Mouse (Mus musculus): ENCODE results near the gene Gm20696.

DNA sequence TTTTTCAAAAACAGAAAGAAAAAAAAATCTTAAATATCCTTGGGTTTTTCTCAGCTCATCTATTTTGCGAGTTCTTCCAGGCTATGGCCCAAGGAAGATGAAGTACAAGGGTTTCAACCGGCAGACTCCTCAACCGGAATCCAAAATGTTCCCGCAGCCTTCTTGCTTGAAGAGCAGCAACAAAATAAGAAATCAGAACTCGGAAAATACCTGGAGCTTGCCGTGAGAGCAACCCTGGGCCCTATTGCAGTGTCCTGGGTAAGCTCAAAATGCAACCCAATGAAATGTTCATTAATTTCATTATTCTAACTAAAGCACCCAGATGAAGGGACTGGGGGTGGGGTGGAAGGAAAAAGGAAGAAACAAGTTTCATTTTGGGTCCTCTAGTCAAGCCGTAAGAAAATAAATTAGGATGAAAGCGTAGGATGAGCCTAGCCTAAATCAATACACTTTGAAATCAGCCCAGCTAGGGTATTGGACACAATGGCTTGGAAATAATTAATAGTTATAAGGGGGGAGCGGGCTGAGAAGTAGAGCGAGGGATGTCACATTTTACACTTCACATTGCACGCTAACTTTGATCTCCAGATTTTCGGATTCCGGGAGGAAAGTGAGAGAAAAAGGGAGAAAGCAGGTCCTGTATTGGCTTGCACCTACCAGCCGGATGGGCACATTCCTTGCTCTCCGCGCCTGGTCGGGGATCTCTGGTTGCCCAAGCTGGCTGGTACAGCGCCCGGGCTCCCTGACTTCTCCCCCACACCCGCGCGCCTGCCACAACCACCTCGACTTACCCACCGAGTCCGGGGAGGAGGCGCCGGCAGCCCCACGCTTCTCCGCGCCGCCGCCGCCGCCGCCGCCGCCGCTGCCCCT lies 146.6 kb downstream of the Gm20696 start:
- TF ChIP-seq CTCF (IDR thresholded peaks at IDR 0.05; ENCODE audit: borderline replicate concordance, insufficient read depth, low read depth, low read length) (no peak), POLR2A (IDR thresholded peaks at IDR 0.05; ENCODE audit: borderline replicate concordance, insufficient read depth, low read length) (no peak)

Data from cerebellum, adult 2 months (tissue).